Mouse (Mus musculus): ENCODE results near the gene Gm26657.

Gm26657 gene

DNA sequence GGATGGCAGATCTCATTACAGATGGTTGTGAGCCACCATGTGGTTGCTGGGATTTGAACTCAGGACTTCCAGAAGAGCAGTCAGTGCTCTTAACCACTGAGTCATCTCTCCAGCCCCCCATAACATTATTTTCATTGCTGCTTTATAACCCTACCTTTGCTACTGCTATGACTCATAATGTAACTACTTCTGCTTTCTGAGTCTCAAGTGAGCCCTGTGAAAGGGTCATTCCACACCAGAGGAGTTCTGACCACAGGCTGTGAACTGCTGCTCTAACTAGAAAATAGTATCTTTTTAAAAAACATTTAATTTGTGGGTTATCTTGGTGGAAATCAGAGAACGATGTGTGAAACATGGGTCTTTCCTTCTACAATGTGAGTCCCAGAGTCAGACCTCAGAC is 17.8 kb downstream of the Gm26657 start:
- no peak for ATAC-seq (ENCODE audit: low TSS enrichment)

DNA sequence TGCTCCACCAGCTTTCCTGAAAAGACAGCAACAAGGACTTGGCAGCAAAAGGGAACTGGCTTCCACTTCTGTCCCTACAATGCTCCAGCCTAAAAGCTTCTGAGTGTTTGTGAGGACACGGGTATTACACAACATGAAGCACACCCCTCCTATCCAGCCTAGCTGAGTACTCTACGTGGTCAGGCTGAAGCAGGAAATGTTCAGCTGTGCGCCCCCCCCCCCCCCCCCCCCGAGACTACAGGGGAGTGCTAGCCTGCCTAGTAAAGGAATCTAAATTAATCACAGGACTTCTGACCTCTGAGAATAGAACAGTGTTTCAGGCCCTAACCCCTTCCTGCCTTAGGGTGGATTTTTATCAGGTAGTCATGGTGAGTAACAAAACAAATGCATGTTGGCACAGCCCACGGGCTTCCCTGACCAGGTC is 28.0 kb downstream of the Gm26657 start:
- ATAC-seq (ENCODE audit: low TSS enrichment) = peak; percentile 93

DNA sequence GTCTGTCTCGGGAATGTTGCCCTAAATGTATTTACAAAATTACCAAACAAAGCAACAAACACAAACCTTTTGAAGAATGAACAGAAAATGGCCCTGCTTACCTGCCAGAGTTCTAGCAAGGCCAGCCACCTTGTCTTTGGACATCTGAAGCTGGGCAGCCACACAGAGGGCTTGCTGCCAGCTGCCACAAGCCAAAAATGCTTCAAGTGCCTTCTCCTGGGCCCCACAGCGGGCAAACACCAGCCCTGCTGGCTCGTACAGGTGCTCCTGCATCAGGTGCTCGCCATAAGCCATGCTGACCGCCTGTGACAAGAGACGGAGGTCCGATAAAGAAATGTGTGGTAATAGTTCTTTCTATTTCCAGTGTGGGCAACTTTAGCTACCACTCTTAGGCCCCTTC is 29.0 kb downstream of the Gm26657 start:
- no peak for ATAC-seq (ENCODE audit: low TSS enrichment)

DNA sequence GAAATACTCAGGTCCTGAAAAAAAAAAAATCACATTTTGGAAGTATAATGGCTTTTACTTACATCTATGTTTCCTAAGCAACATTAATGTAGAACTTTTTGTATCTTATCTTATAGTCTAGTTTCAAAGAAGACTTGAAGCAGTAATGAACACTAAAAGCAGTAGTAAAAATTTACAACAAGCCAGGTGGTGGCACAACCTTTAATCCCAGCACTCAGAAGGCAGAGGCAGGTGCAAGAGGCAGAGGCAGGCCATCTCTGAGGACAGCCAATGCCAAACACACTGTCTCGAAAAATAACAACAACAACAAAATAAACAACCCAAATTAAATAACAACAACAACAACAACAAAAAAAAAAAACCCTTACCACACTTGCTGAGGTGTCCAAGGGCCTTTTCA is 31.2 kb downstream of the Gm26657 start:
- no peak for ATAC-seq (ENCODE audit: low TSS enrichment)

Data from frontal cortex, adult (tissue).